Mouse (Mus musculus): ENCODE measurements around the gene Ephb1. TPM values are rescaled to one million over a fixed set of nuclear protein-coding genes. Genes with fewer than 3 reads are reported as not detected.

Ephb1 gene
- polyA plus RNA-seq, 1 experiment from 2014 or later = 1.6 TPM

- ATAC-seq (ENCODE audit: insufficient number of reproducible peaks, low FRiP score, low TSS enrichment, low read depth) (no peak), DNase-seq (ENCODE audit: low spot score) (no peak)
- Histone ChIP-seq H3K9me3 (ENCODE audit: control insufficient read depth, low read length) (no peaks in the 10 kb centered on the region), H3K36me3 (ENCODE audit: control insufficient read depth, insufficient read depth, low read length) (no peaks in the 10 kb centered on the region), H3K27me3 (ENCODE audit: control insufficient read depth, insufficient read depth, low read length) (peaks cover 57% of the 10 kb centered on the region), H3K27ac (replicated peaks; ENCODE audit: low read depth, low read length) (no peak overlapping the region), H3K4me3 (ENCODE audit: low read depth, low read length) (no peak overlapping the region), H3K4me2 (ENCODE audit: low read depth, severe bottlenecking) (no peak overlapping the region), H3K9ac (ENCODE audit: low read length) (no peak overlapping the region), H3K4me1 (ENCODE audit: control insufficient read depth, insufficient read depth, low read length) (peaks cover 8% of the 10 kb centered on the region)
- 84% methylated on average over 6 of the region's 6 CpGs for WGBS
Observed at GRCm38 (mm10) chr9:102350076-102350475, 4.4 kb downstream of the Ephb1 start.

GRCm38 (mm10) chr9:102346801-102347200, 7.7 kb downstream of the Ephb1 start:
- H3K4me3 ChIP-seq (ENCODE audit: low read depth, low read length) = no peak overlapping the region
- WGBS = 88% methylated on average over 3 of the region's 3 CpGs
- no peaks in the 10 kb centered on the region for H3K36me3 ChIP-seq (ENCODE audit: control insufficient read depth, insufficient read depth, low read length)
- no peak overlapping the region for H3K27ac ChIP-seq (replicated peaks; ENCODE audit: low read depth, low read length)
- H3K27me3 ChIP-seq (ENCODE audit: control insufficient read depth, insufficient read depth, low read length) = peaks cover 30% of the 10 kb centered on the region
- H3K4me1 ChIP-seq (ENCODE audit: control insufficient read depth, insufficient read depth, low read length) = no peaks in the 10 kb centered on the region
- no peaks in the 10 kb centered on the region for H3K9me3 ChIP-seq (ENCODE audit: control insufficient read depth, low read length)
- H3K4me2 ChIP-seq (ENCODE audit: low read depth, severe bottlenecking) = no peak overlapping the region
- H3K9ac ChIP-seq (ENCODE audit: low read length) = no peak overlapping the region
- ATAC-seq (ENCODE audit: insufficient number of reproducible peaks, low FRiP score, low TSS enrichment, low read depth) (no peak), DNase-seq (ENCODE audit: low spot score) (no peak)

GRCm38 (mm10) chr9:102345474-102345873, 9.0 kb downstream of the Ephb1 start:
- WGBS = 79% methylated on average over 6 of the region's 6 CpGs
- peaks cover 19% of the 10 kb centered on the region; the same call in 1 of the 2 replicates for H3K27me3 ChIP-seq (ENCODE audit: control insufficient read depth, insufficient read depth, low read length)
- DNase-seq (ENCODE audit: low spot score) (no peak), ATAC-seq (ENCODE audit: insufficient number of reproducible peaks, low FRiP score, low TSS enrichment, low read depth) (no peak)
- H3K9ac ChIP-seq (ENCODE audit: low read length) = no peak overlapping the region
- H3K36me3 ChIP-seq (ENCODE audit: control insufficient read depth, insufficient read depth, low read length) = no peaks in the 10 kb centered on the region
- H3K4me3 ChIP-seq (ENCODE audit: low read depth, low read length) = no peak overlapping the region
- no peak overlapping the region for H3K4me2 ChIP-seq (ENCODE audit: low read depth, severe bottlenecking)
- no peaks in the 10 kb centered on the region for H3K9me3 ChIP-seq (ENCODE audit: control insufficient read depth, low read length)
- H3K27ac ChIP-seq (replicated peaks; ENCODE audit: low read depth, low read length) = no peak overlapping the region
- H3K4me1 ChIP-seq (ENCODE audit: control insufficient read depth, insufficient read depth, low read length) = no peaks in the 10 kb centered on the region

GRCm38 (mm10) chr9:102345047-102345446, 9.4 kb downstream of the Ephb1 start:
- no peak overlapping the region for H3K9ac ChIP-seq (ENCODE audit: low read length)
- H3K4me2 ChIP-seq (ENCODE audit: low read depth, severe bottlenecking) = no peak overlapping the region
- H3K9me3 ChIP-seq (ENCODE audit: control insufficient read depth, low read length) = no peaks in the 10 kb centered on the region
- no peaks in the 10 kb centered on the region for H3K4me1 ChIP-seq (ENCODE audit: control insufficient read depth, insufficient read depth, low read length)
- peaks cover 16% of the 10 kb centered on the region; the same call in 1 of the 2 replicates for H3K27me3 ChIP-seq (ENCODE audit: control insufficient read depth, insufficient read depth, low read length)
- 85% methylated on average over 9 of the region's 9 CpGs for WGBS
- no peak overlapping the region for H3K4me3 ChIP-seq (ENCODE audit: low read depth, low read length)
- H3K36me3 ChIP-seq (ENCODE audit: control insufficient read depth, insufficient read depth, low read length) = no peaks in the 10 kb centered on the region
- ATAC-seq (ENCODE audit: insufficient number of reproducible peaks, low FRiP score, low TSS enrichment, low read depth) (no peak), DNase-seq (ENCODE audit: low spot score) (no peak)
- H3K27ac ChIP-seq (replicated peaks; ENCODE audit: low read depth, low read length) = no peak overlapping the region

- Histone ChIP-seq H3K27ac (replicated peaks; ENCODE audit: low read depth, low read length) (no peak overlapping the region), H3K9me3 (ENCODE audit: control insufficient read depth, low read length) (no peaks in the 10 kb centered on the region), H3K9ac (ENCODE audit: low read length) (no peak overlapping the region), H3K4me2 (ENCODE audit: low read depth, severe bottlenecking) (no peak overlapping the region), H3K4me3 (ENCODE audit: low read depth, low read length) (no peak overlapping the region), H3K27me3 (ENCODE audit: control insufficient read depth, insufficient read depth, low read length) (peaks cover 11% of the 10 kb centered on the region; the same call in 1 of the 2 replicates), H3K4me1 (ENCODE audit: control insufficient read depth, insufficient read depth, low read length) (no peaks in the 10 kb centered on the region), H3K36me3 (ENCODE audit: control insufficient read depth, insufficient read depth, low read length) (no peaks in the 10 kb centered on the region)
- no peak for DNase-seq (ENCODE audit: low spot score)
- no peak for ATAC-seq (ENCODE audit: insufficient number of reproducible peaks, low FRiP score, low TSS enrichment, low read depth)
- 82% methylated on average over 10 of the region's 10 CpGs for WGBS
Observed at GRCm38 (mm10) chr9:102344086-102344930, 10.2 kb downstream of the Ephb1 start.

- Histone ChIP-seq H3K36me3 (ENCODE audit: control insufficient read depth, insufficient read depth, low read length) (no peaks in the 10 kb centered on the region), H3K9me3 (ENCODE audit: control insufficient read depth, low read length) (no peaks in the 10 kb centered on the region), H3K4me2 (ENCODE audit: low read depth, severe bottlenecking) (no peak overlapping the region), H3K27me3 (ENCODE audit: control insufficient read depth, insufficient read depth, low read length) (no peaks in the 10 kb centered on the region), H3K4me3 (ENCODE audit: low read depth, low read length) (no peak overlapping the region), H3K4me1 (ENCODE audit: control insufficient read depth, insufficient read depth, low read length) (no peaks in the 10 kb centered on the region), H3K9ac (ENCODE audit: low read length) (no peak overlapping the region), H3K27ac (replicated peaks; ENCODE audit: low read depth, low read length) (no peak overlapping the region)
- no peak for ATAC-seq (ENCODE audit: insufficient number of reproducible peaks, low FRiP score, low TSS enrichment, low read depth)
- no peak for DNase-seq (ENCODE audit: low spot score)
- 92% methylated on average over 9 of the region's 9 CpGs for WGBS
Observed at GRCm38 (mm10) chr9:102343061-102343460, 11.4 kb downstream of the Ephb1 start.

- WGBS = 61% methylated on average over 3 of the region's 3 CpGs
- H3K36me3 ChIP-seq (ENCODE audit: control insufficient read depth, insufficient read depth, low read length) = no peaks in the 10 kb centered on the region
Observed at GRCm38 (mm10) chr9:102342026-102342425, 12.5 kb downstream of the Ephb1 start.

GRCm38 (mm10) chr9:102340768-102341167, 13.7 kb downstream of the Ephb1 start:
- no peak overlapping the region for H3K4me3 ChIP-seq (ENCODE audit: low read depth, low read length)
- no peak for ATAC-seq (ENCODE audit: insufficient number of reproducible peaks, low FRiP score, low TSS enrichment, low read depth)
- H3K9ac ChIP-seq (ENCODE audit: low read length) = no peak overlapping the region
- no peak overlapping the region for H3K4me2 ChIP-seq (ENCODE audit: low read depth, severe bottlenecking)
- 90% methylated on average over 19 of the region's 19 CpGs for WGBS
- H3K27me3 ChIP-seq (ENCODE audit: control insufficient read depth, insufficient read depth, low read length) = no peaks in the 10 kb centered on the region
- no peak for DNase-seq (ENCODE audit: low spot score)
- no peaks in the 10 kb centered on the region for H3K36me3 ChIP-seq (ENCODE audit: control insufficient read depth, insufficient read depth, low read length)
- H3K27ac ChIP-seq (replicated peaks; ENCODE audit: low read depth, low read length) = no peak overlapping the region
- no peaks in the 10 kb centered on the region for H3K9me3 ChIP-seq (ENCODE audit: control insufficient read depth, low read length)
- H3K4me1 ChIP-seq (ENCODE audit: control insufficient read depth, insufficient read depth, low read length) = no peaks in the 10 kb centered on the region

More at GRCm38 (mm10) chr9:102342026-102342425, 12.5 kb downstream of the Ephb1 start:
- H3K27me3 ChIP-seq (ENCODE audit: control insufficient read depth, insufficient read depth, low read length) = no peaks in the 10 kb centered on the region
- H3K9me3 ChIP-seq (ENCODE audit: control insufficient read depth, low read length) = no peaks in the 10 kb centered on the region
- DNase-seq (ENCODE audit: low spot score) (no peak), ATAC-seq (ENCODE audit: insufficient number of reproducible peaks, low FRiP score, low TSS enrichment, low read depth) (no peak)
- H3K4me3 ChIP-seq (ENCODE audit: low read depth, low read length) = no peak overlapping the region
- H3K4me2 ChIP-seq (ENCODE audit: low read depth, severe bottlenecking) = no peak overlapping the region
- no peak overlapping the region for H3K9ac ChIP-seq (ENCODE audit: low read length)
- H3K4me1 ChIP-seq (ENCODE audit: control insufficient read depth, insufficient read depth, low read length) = no peaks in the 10 kb centered on the region
- H3K27ac ChIP-seq (replicated peaks; ENCODE audit: low read depth, low read length) = no peak overlapping the region
